Comparison of ENCODE assay signal across 8 mouse cellular contexts in genomic region chr3:96639219-96639618, GRCm38 (mm10). TPM values are rescaled to one million over a fixed set of nuclear protein-coding genes. Genes with fewer than 3 reads are reported as not detected.
DNase-seq lines count a peak whose midpoint lies in the region; ATAC-seq and TF ChIP-seq lines count a peak whose summit lies in the region.

No protein-coding gene starts in this region.

- DNase-seq in liver (peak; percentile 78), MEL (ENCODE audit: low read depth, low spot score) (peak; percentile 93)
- no peak for DNase-seq in liver, embryonic 11.5 days (ENCODE audit: low spot score)
- DNase-seq in c-Kit-positive CD71-positive TER-119-positive erythroid progenitor cells, embryonic 14.5 days (ENCODE audit: low spot score) = peak; percentile 68
- DNase-seq in gastrocnemius, postnatal 14 days = peak; percentile 35
- peak; percentile 59 to 66 for DNase-seq in left cerebral cortex, postnatal 14 days (ENCODE audit: low spot score in 2 of 2)
- peak; percentile 61 for DNase-seq in retina, embryonic 14.5 days (ENCODE audit: low spot score)
- peak; percentile 54 for DNase-seq in urinary bladder, postnatal 25 days (ENCODE audit: low spot score)

- peaks cover 11% of the 10 kb centered on the region for H3K4me1 ChIP-seq in liver, embryonic 11.5 days (replicated peaks; ENCODE audit: control insufficient read depth, insufficient read depth, low read length)
- H3K4me1 ChIP-seq in MEL (ENCODE audit: control insufficient read depth in 1 of 2, insufficient read depth in 2 of 2, low read length in 2 of 2) = peaks cover 3 to 15% of the 10 kb centered on the region in 2 experiments; a peak in 3 of 4 replicates

- peaks cover 11% of the 10 kb centered on the region for H3K79me2 ChIP-seq in MEL (ENCODE audit: control insufficient read depth, insufficient read depth, low read length, poor library complexity)

- no peak for ATAC-seq in liver, embryonic 11.5 days (replicated peaks; ENCODE audit: low FRiP score)

- no peak for TF ChIP-seq EP300 in MEL (IDR thresholded peaks at IDR 0.05; ENCODE audit: low read depth in 1 of 2, low read length in 2 of 2)

- intact Hi-C loops in gastrocnemius, postnatal 14 days (cut with DNase I; ENCODE audit: low total_unique reads) = loop anchor here (5.0 kb wide), 1 partner anchor 52 kb away; no protein-coding TSS in a partner anchor
- intact Hi-C loops in left cerebral cortex, postnatal 14 days (cut with DNase I) = loop anchor here (5.0 kb wide), 1 partner anchor 92 kb away; no protein-coding TSS in a partner anchor

- peak; percentile 95 for TF ChIP-seq RAD21 in MEL (IDR thresholded peaks at IDR 0.05; ENCODE audit: low read depth, low read length)

- peak; percentile 88 to 98 (median 97) for TF ChIP-seq CTCF in MEL (IDR thresholded peaks at IDR 0.05 in 2 of 3, conservative IDR thresholded peaks at IDR 0.05 in 1 of 3; ENCODE audit: control insufficient read depth in 1 of 3, insufficient read depth in 1 of 3, low read depth in 2 of 3, low read length in 3 of 3, poor library complexity in 1 of 3, severe bottlenecking in 1 of 3)

- H3K27ac ChIP-seq in liver, embryonic 11.5 days (ENCODE audit: low read depth, low read length) = no peak overlapping the region
- no peak overlapping the region for H3K27ac ChIP-seq in MEL (ENCODE audit: control insufficient read depth, low read depth, low read length)

- no peaks in the 10 kb centered on the region for H3K27me3 ChIP-seq in liver, embryonic 11.5 days (replicated peaks; ENCODE audit: control insufficient read depth, insufficient read depth, low read length)
- no peaks in the 10 kb centered on the region for H3K27me3 ChIP-seq in MEL (ENCODE audit: control insufficient read depth in 1 of 2, insufficient read depth in 2 of 2, low read length in 2 of 2)

- WGBS in liver, embryonic 11.5 days = 71% methylated on average over 1 of the region's 1 CpGs

- H3K9ac ChIP-seq in liver, embryonic 11.5 days (ENCODE audit: low read depth, low read length) = no peak overlapping the region
- H3K9ac ChIP-seq in MEL (ENCODE audit: control insufficient read depth, low read depth, low read length, poor library complexity, severe bottlenecking) = no peak overlapping the region

- H3K9me3 ChIP-seq in liver, embryonic 11.5 days (ENCODE audit: control insufficient read depth, low read length) = no peaks in the 10 kb centered on the region
- no peaks in the 10 kb centered on the region for H3K9me3 ChIP-seq in MEL (replicated peaks; ENCODE audit: insufficient read depth, low read length)

- no peak overlapping the region for H3K4me3 ChIP-seq in liver, embryonic 11.5 days (ENCODE audit: low read depth, low read length)
- H3K4me3 ChIP-seq in MEL (ENCODE audit: control insufficient read depth in 1 of 2, insufficient read depth in 1 of 2, low read depth in 2 of 2, low read length in 2 of 2) = no peak overlapping the region

- no peak for TF ChIP-seq POLR2A in MEL (IDR thresholded peaks at IDR 0.05; ENCODE audit: control insufficient read depth in 1 of 2, insufficient read depth in 1 of 2, low read depth in 1 of 2, low read length in 2 of 2, poor library complexity in 1 of 2)

- H3K36me3 ChIP-seq in liver, embryonic 11.5 days (ENCODE audit: control insufficient read depth, insufficient read depth, low read length) = peaks cover 11% of the 10 kb centered on the region; the same call in 1 of the 2 replicates
- H3K36me3 ChIP-seq in MEL (ENCODE audit: control insufficient read depth in 1 of 2, insufficient read depth in 2 of 2, low read length in 2 of 2) = peaks cover 2 to 14% of the 10 kb centered on the region in 2 experiments; a peak in 3 of 4 replicates

- H3K4me2 ChIP-seq in liver, embryonic 11.5 days = no peak overlapping the region

TF ChIP-seq in MEL, 35 proteins besides CTCF, POLR2A, EP300 and RAD21 (continues in another document):
- TF ChIP-seq POLR2AphosphoS2 (IDR thresholded peaks at IDR 0.05; ENCODE audit: low read length) (no peak), ZC3H11A (IDR thresholded peaks at IDR 0.05; ENCODE audit: low read depth, low read length) (peak; percentile 96), TCF12 (IDR thresholded peaks at IDR 0.05; ENCODE audit: low read depth, low read length) (peak; percentile 20; the same call in 1 of the 2 replicates), MAZ (IDR thresholded peaks at IDR 0.05; ENCODE audit: low read depth, low read length) (no peak; the same call in 1 of the 2 replicates), NELFE (IDR thresholded peaks at IDR 0.05; ENCODE audit: low read depth, low read length) (no peak), MYC (IDR thresholded peaks at IDR 0.05; ENCODE audit: low read depth, low read length) (0 out of 2 replicates have a peak, but pooled peaks have one; percentile 70), ELF1 (IDR thresholded peaks at IDR 0.05; ENCODE audit: low read depth, low read length) (no peak), MEF2A (IDR thresholded peaks at IDR 0.05; ENCODE audit: extremely low read depth, insufficient replicate concordance, low read depth, low read length, poor library complexity, severe bottlenecking) (no peak), MAFK (IDR thresholded peaks at IDR 0.05; ENCODE audit: borderline replicate concordance, low read depth, low read length) (no peak), RCOR1 (IDR thresholded peaks at IDR 0.05; ENCODE audit: low read depth, low read length) (no peak), JUND (IDR thresholded peaks at IDR 0.05; ENCODE audit: low read depth, low read length) (no peak), E2F4 (IDR thresholded peaks at IDR 0.05; ENCODE audit: borderline replicate concordance, low read depth, low read length) (no peak), HCFC1 (IDR thresholded peaks at IDR 0.05; ENCODE audit: low read depth, low read length) (peak; percentile 51; the same call in 1 of the 2 replicates), UBTF (IDR thresholded peaks at IDR 0.05; ENCODE audit: borderline replicate concordance, insufficient read depth, low read depth, low read length) (no peak), SIN3A (IDR thresholded peaks at IDR 0.05; ENCODE audit: low read length) (peak; percentile 67; the same call in 1 of the 2 replicates), ETS1 (IDR thresholded peaks at IDR 0.05; ENCODE audit: low read depth, low read length) (no peak), BHLHE40 (IDR thresholded peaks at IDR 0.05; ENCODE audit: borderline replicate concordance, low read depth, low read length) (peak; percentile 63; the same call in 1 of the 2 replicates), ZNF384 (IDR thresholded peaks at IDR 0.05; ENCODE audit: low read depth, low read length) (no peak), GATA1 (IDR thresholded peaks at IDR 0.05; ENCODE audit: low read depth, low read length) (no peak), USF2 (IDR thresholded peaks at IDR 0.05; ENCODE audit: borderline replicate concordance in 1 of 2, insufficient read depth in 1 of 2, low read depth in 1 of 2, low read length in 2 of 2) (no peak), ZMIZ1 (IDR thresholded peaks at IDR 0.05; ENCODE audit: low read depth, low read length) (no peak), NRF1 (IDR thresholded peaks at IDR 0.05; ENCODE audit: insufficient read depth, low read depth, low read length, poor library complexity, severe bottlenecking) (no peak), SMC3 (IDR thresholded peaks at IDR 0.05; ENCODE audit: low read depth, low read length) (peak; percentile 87), CHD1 (IDR thresholded peaks at IDR 0.05; ENCODE audit: low read depth, low read length) (no peak), MXI1 (IDR thresholded peaks at IDR 0.05; ENCODE audit: low read depth, low read length) (0 out of 2 replicates have a peak, but pooled peaks have one; percentile 56), POLR2AphosphoS5 (IDR thresholded peaks at IDR 0.05; ENCODE audit: borderline replicate concordance, low read depth, low read length) (no peak)

RNA-seq across cellular contexts. Expression of gene Gm42957, which starts 3.9 kb away (rescaled TPM):
- 0.14 TPM in 1 of 2 replicates, not detected in the other for polyA plus RNA-seq in liver, embryonic 11.5 days (2014; fragmentation: Nextera tagmentation; extraction: Ambion mirVana)
- total RNA-seq in MEL (2012; rRNA removed) = 0.16 and 0.19 TPM in 2 replicates
- polyA plus RNA-seq in MEL (2012; ENCODE audit: insufficient read depth in 1 of 2, insufficient read length in 2 of 2, low read depth in 1 of 2, low replicate concordance in 2 of 2, missing spikeins in 1 of 2) = under 1 TPM in 1 of 2 experiments, not detected in 1; 0.06 TPM
- total RNA-seq in gastrocnemius, postnatal 14 days (2021) = under 1 TPM; 0.13 to 0.25 TPM
- total RNA-seq in left cerebral cortex, postnatal 14 days (2021) = under 1 TPM; 0.40 to 0.44 TPM

RNA-seq across cellular contexts. Expression of gene Pex11b, which starts 4.0 kb away (rescaled TPM):
- 29.0 and 36.7 TPM in 2 replicates for polyA plus RNA-seq in liver, embryonic 11.5 days (2014; fragmentation: Nextera tagmentation; extraction: Ambion mirVana)
- 33.8 and 38.2 TPM in 2 replicates for total RNA-seq in MEL (2012; rRNA removed)
- polyA plus RNA-seq in MEL (2012; ENCODE audit: insufficient read depth in 1 of 2, insufficient read length in 2 of 2, low read depth in 1 of 2, low replicate concordance in 2 of 2, missing spikeins in 1 of 2) = 10 to 100 TPM in 1 of 2 experiments, not detected in 1; 82.8 TPM
- total RNA-seq in gastrocnemius, postnatal 14 days (2021) = 10 to 100 TPM; 22.3 to 22.4 TPM
- 10 to 100 TPM; 49.2 to 49.7 TPM for total RNA-seq in left cerebral cortex, postnatal 14 days (2021)

RNA-seq across cellular contexts. Expression of gene Itga10, which starts 6.2 kb away (rescaled TPM):
- 0.57 and 0.77 TPM in 2 replicates for polyA plus RNA-seq in liver, embryonic 11.5 days (2014; fragmentation: Nextera tagmentation; extraction: Ambion mirVana)
- total RNA-seq in MEL (2012; rRNA removed) = 0.65 and 1.0 TPM in 2 replicates
- polyA plus RNA-seq in MEL (2012; ENCODE audit: insufficient read depth in 1 of 2, insufficient read length in 2 of 2, low read depth in 1 of 2, low replicate concordance in 2 of 2, missing spikeins in 1 of 2) = 1 to 10 TPM in 1 of 2 experiments, not detected in 1; 2.9 TPM
- total RNA-seq in gastrocnemius, postnatal 14 days (2021) = 1 to 10 TPM; 2.9 to 3.0 TPM
- 1 to 10 TPM; 1.5 to 2.5 TPM for total RNA-seq in left cerebral cortex, postnatal 14 days (2021)

RNA-seq across cellular contexts. Expression of gene Rbm8a, which starts 9.5 kb away (rescaled TPM):
- 176 and 196 TPM in 2 replicates for polyA plus RNA-seq in liver, embryonic 11.5 days (2014; fragmentation: Nextera tagmentation; extraction: Ambion mirVana)
- 214 and 231 TPM in 2 replicates for total RNA-seq in MEL (2012; rRNA removed)
- 100 to 1,000 TPM in 1 of 2 experiments, not detected in 1; 363 TPM for polyA plus RNA-seq in MEL (2012; ENCODE audit: insufficient read depth in 1 of 2, insufficient read length in 2 of 2, low read depth in 1 of 2, low replicate concordance in 2 of 2, missing spikeins in 1 of 2)
- total RNA-seq in gastrocnemius, postnatal 14 days (2021) = 10 to 100 TPM; 36.6 to 44.1 TPM
- 10 to 100 TPM; 40.1 to 41.5 TPM for total RNA-seq in left cerebral cortex, postnatal 14 days (2021)

RNA-seq across cellular contexts. Expression of gene Ankrd35, which starts 30.7 kb away (rescaled TPM):
- 0.32 and 0.40 TPM in 2 replicates for polyA plus RNA-seq in liver, embryonic 11.5 days (2014; fragmentation: Nextera tagmentation; extraction: Ambion mirVana)
- 0.46 and 0.62 TPM in 2 replicates for total RNA-seq in MEL (2012; rRNA removed)
- under 1 TPM in 1 of 2 experiments, not detected in 1; 0.77 TPM for polyA plus RNA-seq in MEL (2012; ENCODE audit: insufficient read depth in 1 of 2, insufficient read length in 2 of 2, low read depth in 1 of 2, low replicate concordance in 2 of 2, missing spikeins in 1 of 2)
- 1 to 10 TPM; 1.0 to 2.3 TPM for total RNA-seq in gastrocnemius, postnatal 14 days (2021)
- total RNA-seq in left cerebral cortex, postnatal 14 days (2021) = 1 to 10 TPM; 4.6 to 7.6 TPM
